Mouse (Mus musculus) cerebellum, adult 2 months (tissue): ENCODE results near the gene Vps52. TPM values are rescaled to one million over a fixed set of nuclear protein-coding genes. Genes with fewer than 3 reads are reported as not detected.
"Not testable (repeated sequence)": the region's sequence is repeated elsewhere in the genome, so short reads cannot be mapped to it uniquely, and the experiment has no call there.

Experiments used
- DNase-seq, 2 experiments: peaks; one replicate each; pipeline ENCODE4 v3.0.0; 2021
- H3K27ac ChIP-seq: fragments of 200-500 bp; 2 replicates; pipeline ENCODE4 v1.5.1; 2012; ENCODE audit warnings: low read length, control low read depth, inconsistent platforms; ENCODE audit not compliant: insufficient read depth
- H3K27me3 ChIP-seq: fragments of 200-500 bp; 2 replicates; pipeline ENCODE4 v1.6.1; 2012; ENCODE audit warnings: inconsistent platforms, mild to moderate bottlenecking, low read length, moderate library complexity; ENCODE audit not compliant: control insufficient read depth, insufficient read depth
- H3K4me1 ChIP-seq: fragments of 200-500 bp; 2 replicates; pipeline ENCODE4 v1.6.1; 2011; ENCODE audit warnings: low read length; ENCODE audit not compliant: control insufficient read depth, insufficient read depth
- H3K4me3 ChIP-seq: fragments of 200-500 bp; replicated peaks from 2 replicates; pipeline ENCODE3; 2011; ENCODE audit warnings: mild to moderate bottlenecking, low read depth, low read length, control low read depth; ENCODE audit not compliant: insufficient read depth
- CTCF ChIP-seq: fragments of 200-500 bp; IDR thresholded peaks from 2 replicates; pipeline ENCODE4 v1.5.1; 2011; ENCODE audit warnings: low read depth, mild to moderate bottlenecking, control low read depth, low read length, moderate library complexity, borderline replicate concordance; ENCODE audit not compliant: insufficient read depth
- POLR2A ChIP-seq: fragments of 200-500 bp; IDR thresholded peaks from 2 replicates; pipeline ENCODE4 v1.6.1; 2011; ENCODE audit warnings: low read length, control low read depth, borderline replicate concordance; ENCODE audit not compliant: insufficient read depth
- WGBS: fragments of 180-500 bp; shearing (Covaris S2); methylation state at CpG from one replicate; pipeline ENCODE4 v1.1.7; 2018; 5-methylcytosine and 5-hydroxymethylcytosine counted together
- polyA plus RNA-seq: library from polyadenylated mRNA; depleted of rRNA; stranded (reverse); fragments of >200 nt; gene quantifications from 2 replicates; pipeline ENCODE4 v1.2.3, GENCODE M21; 2012

The Vps52 gene
- polyA plus RNA-seq, 1 experiment: 73.5 TPM

GRCm38 (mm10) chr17:33982136-33982535 is 26.5 kb downstream of the Vps52 start:
- not testable (repeated sequence) for H3K4me3 ChIP-seq, H3K27ac ChIP-seq
- WGBS: 7% methylated on average over 8 of the region's 8 CpGs

GRCm38 (mm10) chr17:33991788-33992664 is 36.4 kb downstream of the Vps52 start:
- DNase-seq: peak; percentile 43 to 47
- no peaks in the 10 kb centered on the region for H3K27me3 ChIP-seq
- no peak overlapping the region for H3K4me3 ChIP-seq
- H3K27ac ChIP-seq: no peak overlapping the region
- TF ChIP-seq POLR2A (no peak), CTCF (peak; percentile 75)
- no peaks in the 10 kb centered on the region for H3K4me1 ChIP-seq
- 30% methylated on average over 10 of the region's 10 CpGs for WGBS

More at GRCm38 (mm10) chr17:33982136-33982535, 26.5 kb downstream of the Vps52 start:
- not testable (repeated sequence) for H3K27me3 ChIP-seq
- DNase-seq: peak; percentile 60 to 80
- TF ChIP-seq CTCF: peak; percentile 72
- peaks cover 13% of the 10 kb centered on the region for H3K4me1 ChIP-seq

- no peak for DNase-seq
- no peak for TF ChIP-seq CTCF
- TF ChIP-seq POLR2A: no peak
- no peak overlapping the region for H3K27ac ChIP-seq
- H3K4me3 ChIP-seq: no peak overlapping the region
- 0 out of 2 replicates have a peak, but pooled peaks cover 2% of the 10 kb centered on the region for H3K4me1 ChIP-seq
- 90% methylated on average over 8 of the region's 8 CpGs for whole genome bisulfite sequencing
- H3K27me3 ChIP-seq: peaks cover 2% of the 10 kb centered on the region
Observed at GRCm38 (mm10) chr17:33994959-33995358, 39.3 kb downstream of the Vps52 start.

GRCm38 (mm10) chr17:33995651-33996050 is 40.0 kb downstream of the Vps52 start:
- H3K27me3 ChIP-seq: peaks cover 3% of the 10 kb centered on the region
- no peak overlapping the region for H3K27ac ChIP-seq
- no peak overlapping the region for H3K4me3 ChIP-seq
- DNase-seq: no peak
- 73% methylated on average over 3 of the region's 3 CpGs for WGBS
- 0 out of 2 replicates have a peak, but pooled peaks cover 2% of the 10 kb centered on the region for H3K4me1 ChIP-seq
- TF ChIP-seq CTCF (no peak), POLR2A (no peak)

DNA sequence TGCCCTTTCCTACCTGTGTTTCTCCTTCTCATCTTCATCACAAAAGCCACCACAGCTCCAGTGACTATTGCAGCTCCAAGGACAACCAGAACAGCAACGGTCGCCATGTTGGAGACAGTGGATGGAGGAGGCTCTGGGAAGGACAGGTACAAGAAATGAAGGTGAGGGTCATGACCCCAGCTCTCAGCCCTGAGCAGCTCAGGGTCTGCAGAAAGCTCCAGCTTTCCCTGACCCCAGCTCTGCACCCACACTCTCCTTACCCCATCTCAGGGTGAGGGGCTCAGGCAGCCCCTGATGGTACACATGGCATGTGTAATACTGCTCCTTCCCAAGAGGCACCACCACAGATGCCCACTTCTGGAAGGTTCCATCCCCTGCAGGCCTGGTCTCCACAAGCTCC is 41.4 kb downstream of the Vps52 start:
- H3K4me3 ChIP-seq, H3K4me1 ChIP-seq, DNase-seq, H3K27me3 ChIP-seq, H3K27ac ChIP-seq: not testable (repeated sequence)
- WGBS: 93% methylated on average over 2 of the region's 2 CpGs

GRCm38 (mm10) chr17:33998697-33999096 is 43.1 kb downstream of the Vps52 start:
- not testable (repeated sequence) for H3K4me1 ChIP-seq, H3K27me3 ChIP-seq, H3K27ac ChIP-seq, DNase-seq, H3K4me3 ChIP-seq
- 56% methylated on average over 5 of the region's 5 CpGs for WGBS

GRCm38 (mm10) chr17:33999341-34000149 is 43.9 kb downstream of the Vps52 start:
- H3K4me3 ChIP-seq: peak overlapping the region; percentile 47
- no peak overlapping the region for H3K27ac ChIP-seq
- no peak for TF ChIP-seq CTCF
- no peak for TF ChIP-seq POLR2A
- 0 out of 2 replicates have a peak, but pooled peaks cover 2% of the 10 kb centered on the region for H3K4me1 ChIP-seq
- WGBS: 2% methylated on average over 87 of the region's 87 CpGs
- peaks cover 3% of the 10 kb centered on the region for H3K27me3 ChIP-seq
- DNase-seq: no peak

GRCm38 (mm10) chr17:34000150-34000537 is 44.5 kb downstream of the Vps52 start, which contains the start of gene H2-K1:
TSS of gene H2-K1 (minus strand) at chr17:34000347.
- WGBS: under 1% methylated on average over 30 of the region's 30 CpGs
- H3K27ac ChIP-seq: no peak within 1 kb of the TSS
- TF ChIP-seq CTCF (no peak), POLR2A (peak; percentile 45; the same call in 1 of the 2 replicates)
- H3K4me3 ChIP-seq: peak within 1 kb of the TSS; percentile 47
- DNase-seq: peak; percentile 54 to 64
- peaks cover 3% of the 10 kb centered on the region for H3K27me3 ChIP-seq
- H3K4me1 ChIP-seq: 0 out of 2 replicates have a peak, but pooled peaks cover 2% of the 10 kb centered on the region

DNA sequence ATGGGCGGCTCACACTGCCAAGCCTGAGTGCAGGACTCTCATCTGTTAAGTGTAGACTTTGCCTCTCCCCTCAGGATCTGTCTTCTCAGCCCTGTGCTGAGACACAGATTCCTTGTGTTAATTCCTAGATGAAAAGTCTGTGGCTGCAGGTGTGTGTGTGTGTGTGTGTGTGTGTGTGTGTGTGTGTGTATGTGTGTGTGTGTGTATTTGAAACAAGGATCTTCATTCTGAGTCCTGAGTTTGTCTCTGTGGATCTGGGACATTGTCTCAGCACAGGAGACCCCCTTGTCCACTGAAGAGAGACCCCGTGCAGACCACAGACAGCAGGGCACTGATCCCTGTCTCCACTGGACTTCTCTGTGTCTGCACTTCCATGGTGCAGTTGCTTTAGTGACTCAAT is 45.2 kb downstream of the Vps52 start:
- 58% methylated on average over 2 of the region's 2 CpGs for WGBS
- H3K27me3 ChIP-seq, H3K4me3 ChIP-seq, H3K4me1 ChIP-seq, H3K27ac ChIP-seq, DNase-seq: not testable (repeated sequence)
